Mouse (Mus musculus): Measurements from ENCODE around the gene Catsperd. TPM values are rescaled to one million over a fixed set of nuclear protein-coding genes. Genes with fewer than 3 reads are reported as not detected.
"Not testable (repeated sequence)": the region's sequence is repeated elsewhere in the genome, so short reads cannot be mapped to it uniquely, and the experiment has no call there.

Gene Catsperd
- polyA plus RNA-seq, 1 experiment from 2014 or later: 1.6 TPM

DNA sequence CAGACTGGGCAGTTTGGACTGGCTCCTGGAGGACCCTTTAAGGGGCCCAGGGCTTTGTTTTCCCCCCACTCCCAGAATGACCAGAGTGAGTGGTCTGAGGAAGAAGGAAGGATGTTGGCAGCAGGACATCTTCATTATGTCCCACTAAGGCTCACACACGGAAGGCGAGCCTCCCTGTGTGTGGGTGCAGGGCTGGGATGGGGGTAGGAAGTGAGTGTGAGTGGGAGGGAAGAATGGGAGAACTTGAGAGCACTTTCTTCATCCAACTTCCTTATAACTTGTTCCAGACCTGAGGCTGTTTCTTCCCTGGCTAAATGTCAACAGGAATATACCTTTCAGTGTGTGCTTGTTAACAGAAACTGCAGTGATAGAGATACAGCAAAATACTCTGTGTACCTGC lies 16.6 kb upstream of the Catsperd start:
- ATAC-seq (ENCODE audit: low FRiP score, low TSS enrichment): no peak

GRCm38 (mm10) chr17:56611861-56612564 lies 15.9 kb upstream of the Catsperd start:
- ATAC-seq (ENCODE audit: low FRiP score, low TSS enrichment): no peak
- Histone ChIP-seq H3K9ac (replicated peaks; ENCODE audit: low read length) (no peak overlapping the region), H3K4me3 (replicated peaks; ENCODE audit: low read depth, low read length) (no peak overlapping the region), H3K9me3 (ENCODE audit: control insufficient read depth, low read length) (no peaks in the 10 kb centered on the region), H3K27ac (replicated peaks; ENCODE audit: low read depth, low read length) (no peak overlapping the region), H3K36me3 (ENCODE audit: control insufficient read depth, insufficient read depth, low read length) (peaks cover 41% of the 10 kb centered on the region), H3K4me1 (ENCODE audit: control insufficient read depth, insufficient read depth, low read length) (peaks cover 22% of the 10 kb centered on the region), H3K4me2 (ENCODE audit: low read length) (no peak overlapping the region), H3K27me3 (ENCODE audit: control insufficient read depth, insufficient read depth, low read length) (no peaks in the 10 kb centered on the region)
- DNase-seq: no peak
- 13% methylated on average over 14 of the region's 14 CpGs for WGBS

More for the DNA sequence above, 16.6 kb upstream of the Catsperd start:
- 69% methylated on average over 2 of the region's 2 CpGs for WGBS
- H3K4me3 ChIP-seq (replicated peaks; ENCODE audit: low read depth, low read length): no peak overlapping the region
- no peak overlapping the region for H3K9ac ChIP-seq (replicated peaks; ENCODE audit: low read length)
- no peak overlapping the region for H3K4me2 ChIP-seq (ENCODE audit: low read length)
- H3K36me3 ChIP-seq (ENCODE audit: control insufficient read depth, insufficient read depth, low read length): peaks cover 41% of the 10 kb centered on the region
- H3K4me1 ChIP-seq (ENCODE audit: control insufficient read depth, insufficient read depth, low read length): peaks cover 22% of the 10 kb centered on the region
- no peaks in the 10 kb centered on the region for H3K27me3 ChIP-seq (ENCODE audit: control insufficient read depth, insufficient read depth, low read length)
- H3K27ac ChIP-seq (replicated peaks; ENCODE audit: low read depth, low read length): no peak overlapping the region
- H3K9me3 ChIP-seq (ENCODE audit: control insufficient read depth, low read length): no peaks in the 10 kb centered on the region
- DNase-seq: no peak

DNA sequence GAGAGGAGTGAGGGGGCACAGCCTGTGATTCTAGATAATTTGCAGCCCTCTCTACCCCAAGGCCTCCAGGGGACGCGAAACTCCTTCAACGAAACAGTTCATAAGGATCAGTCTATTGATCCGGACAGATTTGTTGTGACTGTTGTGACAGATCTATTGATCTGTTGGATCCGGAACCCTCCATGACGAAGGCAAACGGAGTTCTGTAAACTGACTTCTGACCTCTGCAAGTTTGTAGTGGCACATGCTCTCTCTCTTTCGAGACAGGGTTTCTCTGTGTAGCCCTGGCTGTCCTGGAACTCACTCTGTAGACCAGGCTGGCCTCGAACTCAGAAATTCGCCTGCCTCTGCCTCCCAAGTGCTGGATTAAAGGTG lies 15.4 kb upstream of the Catsperd start:
- not testable (repeated sequence) for H3K4me2 ChIP-seq (ENCODE audit: low read length); H3K9me3 ChIP-seq (ENCODE audit: control insufficient read depth, low read length); H3K27me3 ChIP-seq (ENCODE audit: control insufficient read depth, insufficient read depth, low read length); H3K27ac ChIP-seq (replicated peaks; ENCODE audit: low read depth, low read length); ATAC-seq (ENCODE audit: low FRiP score, low TSS enrichment); H3K9ac ChIP-seq (replicated peaks; ENCODE audit: low read length); DNase-seq; H3K4me3 ChIP-seq (replicated peaks; ENCODE audit: low read depth, low read length)
- 78% methylated on average over 10 of the region's 10 CpGs for WGBS
- Histone ChIP-seq H3K36me3 (ENCODE audit: control insufficient read depth, insufficient read depth, low read length) (peaks cover 41% of the 10 kb centered on the region), H3K4me1 (ENCODE audit: control insufficient read depth, insufficient read depth, low read length) (peaks cover 22% of the 10 kb centered on the region)

- Histone ChIP-seq H3K4me2 (ENCODE audit: low read length) (peak within 1 kb of the TSS; percentile 70), H3K4me3 (replicated peaks; ENCODE audit: low read depth, low read length) (peak within 1 kb of the TSS; percentile 68), H3K27ac (replicated peaks; ENCODE audit: low read depth, low read length) (peak within 1 kb of the TSS; percentile 91), H3K4me1 (ENCODE audit: control insufficient read depth, insufficient read depth, low read length) (peaks cover 22% of the 10 kb centered on the region), H3K9me3 (ENCODE audit: control insufficient read depth, low read length) (no peaks in the 10 kb centered on the region), H3K9ac (replicated peaks; ENCODE audit: low read length) (peak within 1 kb of the TSS; percentile 67), H3K27me3 (ENCODE audit: control insufficient read depth, insufficient read depth, low read length) (no peaks in the 10 kb centered on the region), H3K36me3 (ENCODE audit: control insufficient read depth, insufficient read depth, low read length) (peaks cover 44% of the 10 kb centered on the region)
- ATAC-seq (ENCODE audit: low FRiP score, low TSS enrichment): peak; percentile 62
- peak; percentile 97 for DNase-seq
- under 1% methylated on average over 52 of the region's 52 CpGs for WGBS
Measured at GRCm38 (mm10) chr17:56613236-56613844, 14.6 kb upstream of the Catsperd start, which contains the start of gene Rpl36. Rpl36 (plus strand) TSS chr17:56613416.

- Histone ChIP-seq H3K4me1 (ENCODE audit: control insufficient read depth, insufficient read depth, low read length) (peaks cover 19% of the 10 kb centered on the region), H3K9ac (replicated peaks; ENCODE audit: low read length) (peak overlapping the region; percentile 67), H3K4me3 (replicated peaks; ENCODE audit: low read depth, low read length) (peak overlapping the region; percentile 68), H3K4me2 (ENCODE audit: low read length) (peak overlapping the region; percentile 70), H3K36me3 (ENCODE audit: control insufficient read depth, insufficient read depth, low read length) (peaks cover 49% of the 10 kb centered on the region), H3K27ac (replicated peaks; ENCODE audit: low read depth, low read length) (peak overlapping the region; percentile 91)
- WGBS: under 1% methylated on average over 26 of the region's 26 CpGs
- H3K27me3 ChIP-seq (ENCODE audit: control insufficient read depth, insufficient read depth, low read length); H3K9me3 ChIP-seq (ENCODE audit: control insufficient read depth, low read length); DNase-seq; ATAC-seq (ENCODE audit: low FRiP score, low TSS enrichment): not testable (repeated sequence)
Measured at GRCm38 (mm10) chr17:56613893-56614292, 14.1 kb upstream of the Catsperd start.

DNA sequence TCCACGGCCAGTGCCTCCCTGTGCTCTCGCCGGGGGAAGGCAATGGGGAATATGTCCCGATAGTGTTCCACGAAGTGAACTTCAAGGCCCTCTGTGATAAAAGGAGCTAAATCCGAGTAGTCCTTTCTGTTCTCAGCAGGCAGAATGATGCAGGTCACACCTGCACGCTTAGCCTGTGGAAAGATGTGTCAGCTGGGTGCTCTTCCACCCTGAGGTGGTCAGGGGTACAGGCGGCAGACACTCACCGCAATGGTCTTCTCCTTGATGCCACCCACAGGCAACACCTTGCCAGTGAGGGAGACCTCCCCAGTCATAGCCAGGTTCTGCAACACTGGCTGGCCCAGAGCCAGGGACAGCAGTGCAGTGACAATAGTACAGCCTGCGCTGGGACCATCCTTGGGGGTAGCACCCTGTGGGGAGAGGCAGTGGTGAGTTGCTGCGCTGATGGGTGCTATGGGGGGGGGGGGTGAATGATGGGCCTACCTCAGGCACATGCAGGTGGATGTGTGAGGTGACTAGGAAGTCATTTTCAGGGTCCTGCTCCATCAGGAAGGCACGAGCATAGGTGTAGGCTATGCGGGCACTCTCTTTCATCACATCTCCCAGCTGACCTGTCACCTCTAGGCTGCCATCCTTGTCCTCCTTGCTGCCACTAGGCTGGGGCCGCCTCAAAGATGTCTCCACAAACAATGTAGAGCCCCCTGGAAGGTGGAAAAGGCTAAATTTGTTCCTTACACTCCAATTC lies 13.4 kb upstream of the Catsperd start:
- Histone ChIP-seq H3K4me2 (ENCODE audit: low read length) (peak overlapping the region; percentile 70), H3K9me3 (ENCODE audit: control insufficient read depth, low read length) (no peaks in the 10 kb centered on the region), H3K9ac (replicated peaks; ENCODE audit: low read length) (peak overlapping the region; percentile 67), H3K4me1 (ENCODE audit: control insufficient read depth, insufficient read depth, low read length) (peaks cover 17% of the 10 kb centered on the region), H3K27ac (replicated peaks; ENCODE audit: low read depth, low read length) (no peak overlapping the region), H3K27me3 (ENCODE audit: control insufficient read depth, insufficient read depth, low read length) (no peaks in the 10 kb centered on the region), H3K36me3 (ENCODE audit: control insufficient read depth, insufficient read depth, low read length) (peaks cover 56% of the 10 kb centered on the region), H3K4me3 (replicated peaks; ENCODE audit: low read depth, low read length) (peak overlapping the region; percentile 68)
- DNase-seq (no peak), ATAC-seq (ENCODE audit: low FRiP score, low TSS enrichment) (no peak)
- 34% methylated on average over 14 of the region's 14 CpGs for WGBS

DNA sequence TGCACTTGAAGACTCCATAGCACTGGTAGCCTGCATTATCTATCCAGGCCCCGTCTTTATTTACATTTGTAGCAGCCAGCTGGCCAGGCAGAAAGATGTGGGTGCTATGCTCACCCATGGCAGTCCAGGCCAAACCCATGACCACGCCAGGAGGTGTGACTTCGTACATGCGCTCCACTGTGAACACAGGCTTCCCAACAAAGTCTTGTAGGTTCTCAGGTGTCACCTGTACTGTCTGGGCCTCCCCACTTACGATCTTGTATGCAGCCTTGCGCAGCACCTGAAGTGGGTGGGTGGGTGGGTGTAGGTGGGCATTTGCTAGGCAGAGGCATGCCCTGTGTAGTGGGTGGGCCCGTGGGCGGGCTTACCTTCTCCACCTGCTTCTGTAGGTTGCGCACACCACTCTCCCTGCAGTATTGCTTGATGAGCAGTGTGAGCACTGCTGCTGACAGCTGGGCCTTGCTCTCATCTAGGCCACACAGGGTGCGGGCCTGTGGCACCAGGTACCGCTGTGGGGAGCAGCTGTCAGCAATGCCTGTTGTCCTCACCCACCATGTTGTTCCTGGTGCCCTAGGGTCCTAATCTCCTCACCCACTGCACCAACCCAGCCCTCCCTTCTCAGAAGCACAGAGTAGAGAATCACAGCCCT lies 12.7 kb upstream of the Catsperd start:
- H3K4me1 ChIP-seq (ENCODE audit: control insufficient read depth, insufficient read depth, low read length): peaks cover 14% of the 10 kb centered on the region
- no peaks in the 10 kb centered on the region for H3K9me3 ChIP-seq (ENCODE audit: control insufficient read depth, low read length)
- peaks cover 63% of the 10 kb centered on the region for H3K36me3 ChIP-seq (ENCODE audit: control insufficient read depth, insufficient read depth, low read length)
- no peak overlapping the region for H3K4me2 ChIP-seq (ENCODE audit: low read length)
- ATAC-seq (ENCODE audit: low FRiP score, low TSS enrichment): no peak
- DNase-seq: no peak
- WGBS: 91% methylated on average over 11 of the region's 11 CpGs
- no peaks in the 10 kb centered on the region for H3K27me3 ChIP-seq (ENCODE audit: control insufficient read depth, insufficient read depth, low read length)
- no peak overlapping the region for H3K4me3 ChIP-seq (replicated peaks; ENCODE audit: low read depth, low read length)
- no peak overlapping the region for H3K27ac ChIP-seq (replicated peaks; ENCODE audit: low read depth, low read length)
- H3K9ac ChIP-seq (replicated peaks; ENCODE audit: low read length): 0 out of 2 replicates have a peak overlapping the region, but pooled peaks have one; percentile 67

DNA sequence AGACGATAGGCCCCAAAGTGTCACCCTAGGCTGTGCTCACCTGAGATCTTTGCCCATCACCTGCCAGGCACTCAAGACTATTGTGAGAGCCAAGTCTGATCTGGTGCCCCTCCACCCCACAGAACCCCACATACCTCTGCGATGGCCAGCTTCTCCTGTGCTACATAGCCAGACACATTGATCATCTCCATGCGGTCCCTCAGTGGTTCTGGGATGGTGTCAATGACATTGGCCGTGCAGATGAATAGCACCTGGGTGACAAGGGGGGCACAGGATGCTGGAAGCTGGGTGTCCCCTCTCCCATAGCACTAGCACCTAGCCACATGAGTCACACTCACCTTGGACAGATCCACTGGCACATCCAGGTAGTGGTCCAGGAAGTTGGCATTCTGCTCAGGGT lies 12.2 kb upstream of the Catsperd start:
- WGBS: 91% methylated on average over 4 of the region's 4 CpGs
- H3K27ac ChIP-seq (replicated peaks; ENCODE audit: low read depth, low read length): no peak overlapping the region
- H3K27me3 ChIP-seq (ENCODE audit: control insufficient read depth, insufficient read depth, low read length): no peaks in the 10 kb centered on the region
- H3K9ac ChIP-seq (replicated peaks; ENCODE audit: low read length): no peak overlapping the region
- no peaks in the 10 kb centered on the region for H3K9me3 ChIP-seq (ENCODE audit: control insufficient read depth, low read length)
- ATAC-seq (ENCODE audit: low FRiP score, low TSS enrichment) (no peak), DNase-seq (no peak)
- H3K4me2 ChIP-seq (ENCODE audit: low read length): no peak overlapping the region
- no peak overlapping the region for H3K4me3 ChIP-seq (replicated peaks; ENCODE audit: low read depth, low read length)
- peaks cover 68% of the 10 kb centered on the region for H3K36me3 ChIP-seq (ENCODE audit: control insufficient read depth, insufficient read depth, low read length)
- peaks cover 12% of the 10 kb centered on the region for H3K4me1 ChIP-seq (ENCODE audit: control insufficient read depth, insufficient read depth, low read length)
